Mouse (Mus musculus): ENCODE measurements around the gene Gaa.

DNA sequence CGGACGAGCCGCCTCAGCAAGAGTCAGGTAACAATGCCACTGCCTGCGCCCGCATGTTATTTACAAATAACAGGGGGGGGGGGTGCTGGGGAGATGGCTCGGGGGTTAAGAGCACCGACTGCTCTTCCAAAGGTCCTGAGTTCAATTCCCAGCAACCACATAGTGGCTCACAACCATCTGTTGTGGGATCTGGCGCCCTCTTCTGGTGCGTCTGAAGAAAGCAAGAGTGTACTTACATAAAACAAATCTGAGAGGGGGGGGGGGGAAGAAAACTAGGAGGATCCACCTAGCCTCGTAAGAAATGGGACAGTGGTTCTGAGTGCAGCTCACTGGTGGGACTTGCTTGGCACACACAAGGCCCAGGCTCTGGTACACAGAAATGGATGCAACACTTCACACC, 32.9 kb upstream of the Gaa start:
- TF ChIP-seq CTCF (IDR thresholded peaks at IDR 0.05; ENCODE audit: insufficient read depth, low read depth, low read length) (no peak), POLR2A (IDR thresholded peaks at IDR 0.05; ENCODE audit: insufficient read depth, low read depth, low read length) (no peak)

All from olfactory bulb, adult 2 months (tissue).